Mouse (Mus musculus) heart, postnatal 0 days (tissue): ENCODE data around the gene Polk.

ENCODE experiments used
- CTCF ChIP-seq: IDR thresholded peaks from 2 replicates; pipeline ENCODE4 v1.5.1; 2016; ENCODE audit warnings: antibody characterized with exemption, control low read depth, low read depth
- EP300 ChIP-seq: IDR thresholded peaks from 2 replicates; pipeline ENCODE4 v1.6.1; 2016; ENCODE audit warnings: antibody characterized with exemption, low read depth

- TF ChIP-seq CTCF (peak; percentile 98), EP300 (no peak)
Observed at GRCm38 (mm10) chr13:96431595-96432156, 110.7 kb downstream of the Polk start.
